Mouse (Mus musculus) megakaryocyte, embryonic 14.5 days (primary cell): ENCODE measurements around the gene 1810037I17Rik. TPM values are rescaled to one million over a fixed set of nuclear protein-coding genes. Genes with fewer than 3 reads are reported as not detected.

Experiments
- H3K27me3 ChIP-seq: replicated peaks from 2 replicates; pipeline ENCODE3; 2012; ENCODE audit warnings: inconsistent platforms
- H3K36me3 ChIP-seq: replicated peaks from 2 replicates; pipeline ENCODE3; 2012; ENCODE audit warnings: low read length, inconsistent platforms, mixed read lengths
- H3K4me1 ChIP-seq: 2 replicates; pipeline ENCODE4 v1.6.1; 2012; ENCODE audit warnings: inconsistent platforms
- H3K4me3 ChIP-seq: replicated peaks from 2 replicates; pipeline ENCODE3; 2012; ENCODE audit warnings: moderate library complexity, mild to moderate bottlenecking, inconsistent platforms
- H3K9me3 ChIP-seq: 2 replicates; pipeline ENCODE4 v1.6.1; 2012; ENCODE audit warnings: inconsistent platforms
- FLI1 ChIP-seq: IDR thresholded peaks from 2 replicates; pipeline ENCODE4 v1.6.1; 2012; ENCODE audit warnings: low read length, inconsistent platforms, mixed read lengths
- GATA1 ChIP-seq: IDR thresholded peaks from 3 replicates; pipeline ENCODE4 v1.6.1; 2012; ENCODE audit warnings: mixed read lengths, low read length, inconsistent platforms, borderline replicate concordance
- polyA plus RNA-seq: library from polyadenylated mRNA; stranded (reverse); fragments of >175 nt; gene quantifications from 2 replicates; pipeline ENCODE4 v1.2.3, GENCODE M21; 2012; ENCODE audit warnings: low replicate concordance; ENCODE audit not compliant: insufficient read depth

Gene 1810037I17Rik
- polyA plus RNA-seq, 1 experiment, result 117 TPM

DNA sequence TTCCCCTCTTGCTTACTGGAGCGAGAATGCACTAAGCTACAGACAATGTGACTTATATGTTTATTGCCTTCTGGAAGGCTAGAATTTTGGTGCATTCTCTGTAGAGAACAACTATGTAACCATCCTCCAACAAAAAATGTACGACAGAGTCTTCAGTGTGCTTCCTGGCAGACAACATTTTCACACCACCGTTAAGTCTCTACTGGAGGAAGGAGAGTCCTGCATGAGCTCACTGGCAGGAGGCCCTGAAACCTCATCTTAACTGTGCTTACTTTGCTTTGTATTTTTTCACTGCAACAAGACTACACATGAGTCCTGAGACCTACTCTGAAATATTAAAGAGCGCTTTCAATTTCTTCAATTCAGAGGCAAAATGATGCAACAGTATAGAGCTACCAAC is 51.4 kb downstream of the 1810037I17Rik start:
- H3K36me3 ChIP-seq, result no peaks in the 10 kb centered on the region
- H3K9me3 ChIP-seq, result no peaks in the 10 kb centered on the region
- no peaks in the 10 kb centered on the region for H3K27me3 ChIP-seq
- H3K4me3 ChIP-seq, result no peak overlapping the region
- TF ChIP-seq FLI1, result no peak
- TF ChIP-seq GATA1, result no peak
- no peaks in the 10 kb centered on the region for H3K4me1 ChIP-seq

Other genes starting within 250 kb of the 1810037I17Rik start
- gene Pde5a, start 195.3 kb upstream of the 1810037I17Rik start, polyA plus RNA-seq, result 9.4 and 10.1 TPM in 2 replicates
- not detected in 2 replicates for gene Fabp2, start 29.1 kb upstream of the 1810037I17Rik start, polyA plus RNA-seq
- not detected in 2 replicates for gene Gm10959, start 4.8 kb upstream of the 1810037I17Rik start, polyA plus RNA-seq
- not detected in 2 replicates for gene Usp53, start 60.3 kb downstream of the 1810037I17Rik start, polyA plus RNA-seq
- not detected in 2 replicates for gene Myoz2, start 110.8 kb downstream of the 1810037I17Rik start, polyA plus RNA-seq